Mouse (Mus musculus) ovary, postnatal 14 days (tissue): Measurements from ENCODE around the gene Ciao2b.

Source experiments
- DNase-seq: peaks from one replicate; pipeline ENCODE4 v3.0.0; 2022; ENCODE audit warnings: low spot score

Ciao2b gene

GRCm38 (mm10) chr8:104613119-104613518, 28.6 kb downstream of the Ciao2b start:
- no peak for DNase-seq

- no peak for DNase-seq
These were observed 30.2 kb downstream of the Ciao2b start for GRCm38 (mm10) chr8:104611613-104612012.

GRCm38 (mm10) chr8:104610185-104610766, 31.5 kb downstream of the Ciao2b start:
- no peak for DNase-seq

GRCm38 (mm10) chr8:104609222-104609621, 32.5 kb downstream of the Ciao2b start:
- DNase-seq, result no peak

GRCm38 (mm10) chr8:104607944-104608343, 33.8 kb downstream of the Ciao2b start:
- no peak for DNase-seq

- DNase-seq, result no peak
These were observed 35.4 kb downstream of the Ciao2b start for GRCm38 (mm10) chr8:104606329-104606728.

GRCm38 (mm10) chr8:104603245-104603593, 38.5 kb downstream of the Ciao2b start:
- no peak for DNase-seq

GRCm38 (mm10) chr8:104602468-104603244, 39.1 kb downstream of the Ciao2b start:
- peak; percentile 87 for DNase-seq

- DNase-seq, result no peak
These were observed 39.8 kb downstream of the Ciao2b start for GRCm38 (mm10) chr8:104601941-104602371.

- no peak for DNase-seq
These were observed 40.4 kb downstream of the Ciao2b start for GRCm38 (mm10) chr8:104601386-104601785.

GRCm38 (mm10) chr8:104598496-104598895, 43.3 kb downstream of the Ciao2b start:
- DNase-seq, result no peak

- no peak for DNase-seq
These were observed 44.1 kb downstream of the Ciao2b start for GRCm38 (mm10) chr8:104597656-104598055.

- DNase-seq, result no peak
These were observed 45.8 kb downstream of the Ciao2b start for GRCm38 (mm10) chr8:104595773-104596536.

GRCm38 (mm10) chr8:104594611-104595362, 47.0 kb downstream of the Ciao2b start:
- no peak for DNase-seq

- no peak for DNase-seq
These were observed 48.0 kb downstream of the Ciao2b start for GRCm38 (mm10) chr8:104593536-104594325.

- DNase-seq, result no peak
These were observed 49.2 kb downstream of the Ciao2b start for GRCm38 (mm10) chr8:104592566-104592965.

- no peak for DNase-seq
These were observed 49.9 kb downstream of the Ciao2b start for GRCm38 (mm10) chr8:104591856-104592255.

- peak; percentile 86 for DNase-seq
These were observed 50.5 kb downstream of the Ciao2b start, which contains the start of gene Pdp2 for GRCm38 (mm10) chr8:104591133-104591834. TSS of gene Pdp2 (plus strand) at chr8:104591451.

- DNase-seq, result no peak
These were observed 51.5 kb downstream of the Ciao2b start for GRCm38 (mm10) chr8:104590284-104590683.
